Mouse (Mus musculus) stomach, postnatal 0 days (tissue): Measurements from ENCODE around the gene Fgf16.

Source experiments
- CTCF ChIP-seq: IDR thresholded peaks from 2 replicates; pipeline ENCODE4 v1.5.1; 2016; ENCODE audit warnings: antibody characterized with exemption, low read depth, mild to moderate bottlenecking, moderate library complexity
- EP300 ChIP-seq: optimal IDR thresholded peaks from 2 replicates; pipeline ENCODE3; 2016; ENCODE audit warnings: antibody characterized with exemption

- TF ChIP-seq CTCF (no peak), EP300 (no peak)
Observed at GRCm38 (mm10) chrX:105766013-105766412, 1.9 kb downstream of the Fgf16 start.
